Mouse (Mus musculus): ENCODE measurements around the gene Ski.

DNA sequence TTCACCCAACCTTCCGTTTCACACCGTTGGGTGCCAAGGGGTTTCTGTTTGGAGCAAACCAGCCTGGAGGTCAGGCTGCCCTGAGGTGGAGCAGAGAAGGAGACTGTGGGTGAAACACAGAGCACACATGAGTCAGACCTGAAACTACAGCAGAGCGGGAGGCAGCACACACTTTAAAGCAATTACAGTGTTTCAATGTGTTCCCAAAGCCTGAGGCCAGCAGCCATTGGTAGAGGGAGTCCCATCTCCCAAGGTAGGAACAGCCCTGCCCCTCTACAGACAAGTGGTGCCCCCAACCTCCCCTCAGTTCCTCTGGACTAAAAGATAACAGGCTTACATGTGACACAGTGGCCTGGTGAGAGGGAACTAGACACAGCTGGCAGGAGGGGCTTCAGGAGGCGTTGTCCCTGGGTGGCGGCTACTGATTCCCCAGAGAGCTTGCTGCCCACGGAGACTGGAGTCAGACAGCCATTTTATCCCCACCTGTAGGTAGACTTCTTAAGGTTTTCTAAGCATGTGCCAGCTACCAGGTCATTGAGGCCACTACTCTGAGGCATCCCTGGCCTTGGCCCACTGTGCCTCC lies 104.9 kb downstream of the Ski start:
- no peak for TF ChIP-seq CTCF (IDR thresholded peaks at IDR 0.05; ENCODE audit: low read depth, low read length)
- no peak for TF ChIP-seq POLR2A (IDR thresholded peaks at IDR 0.05; ENCODE audit: borderline replicate concordance, low read depth, low read length)

Data from bone marrow macrophage, adult 2 months (primary cell).